Mouse (Mus musculus): ENCODE measurements around the gene Prmt7. TPM values are rescaled to one million over a fixed set of nuclear protein-coding genes. Genes with fewer than 3 reads are reported as not detected.

The Prmt7 gene
- polyA plus RNA-seq, 1 experiment from 2014 or later = 50.3 TPM

DNA sequence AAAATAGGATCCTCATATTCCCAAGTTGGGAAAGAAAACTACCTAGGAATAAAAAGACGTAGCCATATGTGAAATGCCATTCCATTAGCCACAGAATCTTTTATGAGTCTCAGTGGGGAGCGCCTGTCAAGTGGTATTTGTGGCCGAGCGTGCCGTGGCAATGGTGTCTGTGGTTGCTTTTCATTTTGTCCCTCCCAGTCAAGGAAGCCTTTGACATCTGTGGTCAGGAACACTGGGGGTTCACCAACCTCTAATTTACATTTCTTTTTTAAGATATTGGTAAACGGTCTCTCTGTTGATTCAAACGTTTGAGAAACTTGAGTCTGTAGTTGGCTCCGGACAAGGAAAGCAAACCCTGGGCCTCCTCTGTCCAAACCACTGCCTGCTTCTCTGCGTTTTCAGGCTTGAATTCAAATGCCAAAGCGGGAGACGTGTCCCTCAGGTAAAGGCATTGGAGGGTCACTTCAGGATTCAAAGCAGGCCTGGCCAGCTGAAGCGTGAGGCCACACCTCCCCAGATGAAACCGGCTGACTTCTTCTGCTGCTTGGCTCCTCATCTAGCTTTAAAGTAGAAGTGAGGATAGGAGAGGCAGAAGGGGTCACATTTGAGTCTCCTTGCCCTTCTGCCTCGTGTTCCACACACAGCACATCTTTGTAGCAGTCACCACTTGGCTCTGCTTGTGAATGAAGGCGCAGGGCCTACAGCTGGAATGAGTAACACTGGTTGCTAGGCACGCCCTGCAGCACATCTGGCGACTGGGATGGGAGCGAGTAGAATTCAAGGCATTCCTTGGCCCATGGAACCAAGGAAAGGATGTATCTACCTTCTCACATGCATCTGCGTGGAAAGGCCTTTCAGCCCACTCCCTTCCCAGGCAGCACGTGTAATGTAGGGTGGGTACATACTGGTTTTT, 82.0 kb downstream of the Prmt7 start:
- Histone ChIP-seq H3K27ac (ENCODE audit: low read length) (no peak overlapping the region), H3K9ac (ENCODE audit: low read depth, low read length) (no peak overlapping the region), H3K36me3 (ENCODE audit: control insufficient read depth, insufficient read depth, low read length) (no peaks in the 10 kb centered on the region), H3K4me2 (ENCODE audit: low read depth, low read length) (no peak overlapping the region), H3K9me3 (ENCODE audit: control insufficient read depth, low read length) (no peaks in the 10 kb centered on the region), H3K27me3 (replicated peaks; ENCODE audit: control insufficient read depth, insufficient read depth, low read length) (no peaks in the 10 kb centered on the region), H3K4me1 (ENCODE audit: control insufficient read depth, insufficient read depth, low read length) (0 out of 2 replicates have a peak, but pooled peaks cover 6% of the 10 kb centered on the region), H3K4me3 (ENCODE audit: low read length) (no peak overlapping the region)
- ATAC-seq = no peak
- 77% methylated on average over 20 of the region's 20 CpGs for WGBS

GRCm38 (mm10) chr8:106298261-106298660, 87.5 kb downstream of the Prmt7 start:
- WGBS = 49% methylated on average over 5 of the region's 5 CpGs
- H3K27ac ChIP-seq (ENCODE audit: low read length) = peak overlapping the region; percentile 11; the same call in 1 of the 2 replicates
- no peak overlapping the region for H3K4me3 ChIP-seq (ENCODE audit: low read length)
- no peak overlapping the region for H3K9ac ChIP-seq (ENCODE audit: low read depth, low read length)
- peaks cover 5% of the 10 kb centered on the region for H3K4me1 ChIP-seq (ENCODE audit: control insufficient read depth, insufficient read depth, low read length)
- no peaks in the 10 kb centered on the region for H3K9me3 ChIP-seq (ENCODE audit: control insufficient read depth, low read length)
- H3K27me3 ChIP-seq (replicated peaks; ENCODE audit: control insufficient read depth, insufficient read depth, low read length) = no peaks in the 10 kb centered on the region
- H3K36me3 ChIP-seq (ENCODE audit: control insufficient read depth, insufficient read depth, low read length) = no peaks in the 10 kb centered on the region
- H3K4me2 ChIP-seq (ENCODE audit: low read depth, low read length) = no peak overlapping the region
- no peak for ATAC-seq

DNA sequence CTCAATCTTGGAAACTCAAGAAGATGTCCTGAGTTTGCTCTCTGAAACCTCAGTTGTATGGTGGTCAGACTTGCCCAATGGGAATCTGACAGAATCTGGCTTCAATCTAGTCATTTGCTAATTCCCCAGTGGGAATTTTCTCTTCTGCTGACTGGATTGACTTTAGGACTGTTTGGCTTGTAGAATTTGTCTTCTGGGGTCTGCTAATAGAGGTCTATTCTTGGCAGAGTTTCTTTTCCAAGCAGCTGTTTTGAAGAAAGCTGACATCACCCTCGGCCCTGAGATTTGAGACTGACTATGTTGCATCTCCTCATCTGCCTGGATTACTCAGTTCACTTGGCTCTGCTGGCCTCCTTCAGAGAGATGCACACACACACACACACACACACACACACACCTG, 88.1 kb downstream of the Prmt7 start:
- no peaks in the 10 kb centered on the region for H3K27me3 ChIP-seq (replicated peaks; ENCODE audit: control insufficient read depth, insufficient read depth, low read length)
- no peak for ATAC-seq
- 48% methylated on average over 1 of the region's 1 CpGs for WGBS
- no peak overlapping the region for H3K4me3 ChIP-seq (ENCODE audit: low read length)
- no peaks in the 10 kb centered on the region for H3K9me3 ChIP-seq (ENCODE audit: control insufficient read depth, low read length)
- no peak overlapping the region for H3K4me2 ChIP-seq (ENCODE audit: low read depth, low read length)
- peaks cover 5% of the 10 kb centered on the region for H3K4me1 ChIP-seq (ENCODE audit: control insufficient read depth, insufficient read depth, low read length)
- H3K27ac ChIP-seq (ENCODE audit: low read length) = 0 out of 2 replicates have a peak overlapping the region, but pooled peaks have one; percentile 11
- no peak overlapping the region for H3K9ac ChIP-seq (ENCODE audit: low read depth, low read length)
- H3K36me3 ChIP-seq (ENCODE audit: control insufficient read depth, insufficient read depth, low read length) = no peaks in the 10 kb centered on the region

DNA sequence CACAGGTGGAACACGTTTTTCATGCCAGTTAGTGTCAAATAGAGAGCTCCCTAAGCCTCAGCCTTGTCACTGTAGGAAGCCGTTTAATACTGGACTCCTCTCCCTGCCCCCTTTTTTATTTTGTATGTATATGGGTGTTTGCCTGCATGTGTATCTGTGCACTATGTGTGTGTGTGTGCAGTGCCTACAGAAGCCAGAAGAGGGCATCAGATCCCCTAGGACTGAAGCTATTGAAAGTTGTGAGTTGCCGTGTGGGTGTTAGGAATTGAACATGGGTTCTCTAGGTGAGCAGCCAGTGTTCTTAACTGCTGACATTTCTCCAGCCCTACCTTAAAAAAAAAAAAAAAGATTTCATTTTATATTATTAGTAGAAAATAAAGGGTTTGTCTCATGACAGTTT, 89.0 kb downstream of the Prmt7 start:
- no peaks in the 10 kb centered on the region for H3K9me3 ChIP-seq (ENCODE audit: control insufficient read depth, low read length)
- no peaks in the 10 kb centered on the region for H3K27me3 ChIP-seq (replicated peaks; ENCODE audit: control insufficient read depth, insufficient read depth, low read length)
- no peak overlapping the region for H3K4me3 ChIP-seq (ENCODE audit: low read length)
- peaks cover 5% of the 10 kb centered on the region for H3K4me1 ChIP-seq (ENCODE audit: control insufficient read depth, insufficient read depth, low read length)
- ATAC-seq = no peak
- no peak overlapping the region for H3K9ac ChIP-seq (ENCODE audit: low read depth, low read length)
- H3K36me3 ChIP-seq (ENCODE audit: control insufficient read depth, insufficient read depth, low read length) = no peaks in the 10 kb centered on the region
- no peak overlapping the region for H3K27ac ChIP-seq (ENCODE audit: low read length)
- 87% methylated on average over 3 of the region's 3 CpGs for WGBS
- no peak overlapping the region for H3K4me2 ChIP-seq (ENCODE audit: low read depth, low read length)

GRCm38 (mm10) chr8:106300739-106301715, 90.3 kb downstream of the Prmt7 start:
- H3K27ac ChIP-seq (ENCODE audit: low read length) = no peak overlapping the region
- no peak for ATAC-seq
- no peak overlapping the region for H3K9ac ChIP-seq (ENCODE audit: low read depth, low read length)
- no peaks in the 10 kb centered on the region for H3K27me3 ChIP-seq (replicated peaks; ENCODE audit: control insufficient read depth, insufficient read depth, low read length)
- no peak overlapping the region for H3K4me3 ChIP-seq (ENCODE audit: low read length)
- no peaks in the 10 kb centered on the region for H3K36me3 ChIP-seq (ENCODE audit: control insufficient read depth, insufficient read depth, low read length)
- 57% methylated on average over 9 of the region's 9 CpGs for WGBS
- H3K4me2 ChIP-seq (ENCODE audit: low read depth, low read length) = no peak overlapping the region
- H3K4me1 ChIP-seq (ENCODE audit: control insufficient read depth, insufficient read depth, low read length) = peaks cover 7% of the 10 kb centered on the region
- H3K9me3 ChIP-seq (ENCODE audit: control insufficient read depth, low read length) = no peaks in the 10 kb centered on the region

Other genes with a start within 250 kb of the Prmt7 start
- gene Slc12a4, start 244.8 kb upstream of the Prmt7 start, polyA plus RNA-seq (2015; fragmentation: Nextera tagmentation; extraction: Ambion mirVana) = 19.4 and 21.8 TPM in 2 replicates
- not detected in 2 replicates for gene Dpep3, start 231.5 kb upstream of the Prmt7 start, polyA plus RNA-seq (2015; fragmentation: Nextera tagmentation; extraction: Ambion mirVana)
- gene Dus2, start 219.6 kb upstream of the Prmt7 start, polyA plus RNA-seq (2015; fragmentation: Nextera tagmentation; extraction: Ambion mirVana) = 17.2 and 17.6 TPM in 2 replicates
- 0.12 TPM in 1 of 2 replicates, not detected in the other for gene Dpep2nb, start 205.0 kb upstream of the Prmt7 start, polyA plus RNA-seq (2015; fragmentation: Nextera tagmentation; extraction: Ambion mirVana)
- gene Ddx28, start 199.1 kb upstream of the Prmt7 start, polyA plus RNA-seq (2015; fragmentation: Nextera tagmentation; extraction: Ambion mirVana) = 13.7 and 15.1 TPM in 2 replicates
- gene Nfatc3, start 152.1 kb upstream of the Prmt7 start, polyA plus RNA-seq (2015; fragmentation: Nextera tagmentation; extraction: Ambion mirVana) = 4.0 and 4.5 TPM in 2 replicates
- 35.7 and 38.9 TPM in 2 replicates for gene Esrp2, start 74.0 kb upstream of the Prmt7 start, polyA plus RNA-seq (2015; fragmentation: Nextera tagmentation; extraction: Ambion mirVana)
- 10.1 and 10.7 TPM in 2 replicates for gene Pla2g15, start 60.5 kb upstream of the Prmt7 start, polyA plus RNA-seq (2015; fragmentation: Nextera tagmentation; extraction: Ambion mirVana)
- 24.5 and 24.6 TPM in 2 replicates for gene Slc7a6, start 42.1 kb upstream of the Prmt7 start, polyA plus RNA-seq (2015; fragmentation: Nextera tagmentation; extraction: Ambion mirVana)
- gene Slc7a6os, start within 50 bp of the Prmt7 start, polyA plus RNA-seq (2015; fragmentation: Nextera tagmentation; extraction: Ambion mirVana) = 26.9 and 29.3 TPM in 2 replicates
- 21.7 and 23.3 TPM in 2 replicates for gene Smpd3, start 127.1 kb downstream of the Prmt7 start, polyA plus RNA-seq (2015; fragmentation: Nextera tagmentation; extraction: Ambion mirVana)
- 11.9 and 12.5 TPM in 2 replicates for gene Zfp90, start 204.4 kb downstream of the Prmt7 start, polyA plus RNA-seq (2015; fragmentation: Nextera tagmentation; extraction: Ambion mirVana)